Mouse (Mus musculus) kidney, embryonic 15.5 days (tissue): ENCODE measurements at regions not wholly inside any gene's neighbourhood (a gene's known extent, or its start where the extent isn't known, plus 50 kb on each side); places are given as distances from the start of the nearest gene placed in this dataset.

Experiments used
- ATAC-seq: fragments of 200-750 bp; cut with Nextera tagmentation; replicated peaks from 2 replicates; pipeline ENCODE4 v1.8.0; 2017; ENCODE audit warnings: moderate TSS enrichment; ENCODE audit not compliant: low FRiP score
- H3K27ac ChIP-seq: fragments of 300-500 bp; sonication (generic); 2 replicates; pipeline ENCODE4 v1.5.1; 2015; ENCODE audit warnings: mild to moderate bottlenecking, inconsistent platforms
- H3K27me3 ChIP-seq: fragments of 300-500 bp; sonication (generic); 2 replicates; pipeline ENCODE4 v1.6.1; 2015; ENCODE audit warnings: inconsistent platforms
- H3K36me3 ChIP-seq: fragments of 300-500 bp; sonication (generic); 2 replicates; pipeline ENCODE4 v1.6.1; 2015; ENCODE audit warnings: inconsistent platforms
- H3K4me1 ChIP-seq: fragments of 300-500 bp; sonication (generic); 2 replicates; pipeline ENCODE4 v1.6.1; 2015; ENCODE audit warnings: inconsistent platforms
- H3K4me2 ChIP-seq: fragments of 300-500 bp; sonication (generic); 2 replicates; pipeline ENCODE4 v1.6.1; 2015; ENCODE audit warnings: moderate library complexity, mild to moderate bottlenecking, inconsistent platforms
- H3K4me3 ChIP-seq: fragments of 300-500 bp; sonication (generic); replicated peaks from 2 replicates; pipeline ENCODE4 v1.5.1; 2015; ENCODE audit warnings: mild to moderate bottlenecking, inconsistent platforms
- H3K9ac ChIP-seq: fragments of 300-500 bp; sonication (generic); 2 replicates; pipeline ENCODE4 v1.6.1; 2015; ENCODE audit warnings: mild to moderate bottlenecking, inconsistent platforms
- H3K9me3 ChIP-seq: fragments of 300-500 bp; sonication (generic); replicated peaks from 2 replicates; pipeline ENCODE4 v1.6.1; 2016; ENCODE audit warnings: inconsistent platforms
- WGBS: fragments of 180-500 bp; shearing (Covaris S2); methylation state at CpG from one replicate; pipeline ENCODE4 v1.1.7; 2015; ENCODE audit warnings: mixed read lengths; 5-methylcytosine and 5-hydroxymethylcytosine counted together

GRCm38 (mm10) chr8:46414874-46415273 lies 56.0 kb upstream of the Acsl1 start:
- no peaks in the 10 kb centered on the region for H3K27me3 ChIP-seq
- H3K36me3 ChIP-seq = no peaks in the 10 kb centered on the region
- no peak overlapping the region for H3K4me3 ChIP-seq
- H3K27ac ChIP-seq = no peak overlapping the region
- no peak overlapping the region for H3K9ac ChIP-seq
- no peak for ATAC-seq
- H3K4me2 ChIP-seq = no peak overlapping the region
- no peaks in the 10 kb centered on the region for H3K4me1 ChIP-seq
- WGBS = 85% methylated on average over 6 of the region's 6 CpGs
- H3K9me3 ChIP-seq = no peaks in the 10 kb centered on the region

GRCm38 (mm10) chr8:46419402-46419801 lies 51.4 kb upstream of the Acsl1 start:
- WGBS = 83% methylated on average over 5 of the region's 5 CpGs
- ATAC-seq = no peak
- Histone ChIP-seq H3K4me3 (no peak overlapping the region), H3K36me3 (no peaks in the 10 kb centered on the region), H3K9me3 (no peaks in the 10 kb centered on the region), H3K4me2 (no peak overlapping the region), H3K27me3 (no peaks in the 10 kb centered on the region), H3K4me1 (no peaks in the 10 kb centered on the region), H3K9ac (no peak overlapping the region), H3K27ac (no peak overlapping the region)

DNA sequence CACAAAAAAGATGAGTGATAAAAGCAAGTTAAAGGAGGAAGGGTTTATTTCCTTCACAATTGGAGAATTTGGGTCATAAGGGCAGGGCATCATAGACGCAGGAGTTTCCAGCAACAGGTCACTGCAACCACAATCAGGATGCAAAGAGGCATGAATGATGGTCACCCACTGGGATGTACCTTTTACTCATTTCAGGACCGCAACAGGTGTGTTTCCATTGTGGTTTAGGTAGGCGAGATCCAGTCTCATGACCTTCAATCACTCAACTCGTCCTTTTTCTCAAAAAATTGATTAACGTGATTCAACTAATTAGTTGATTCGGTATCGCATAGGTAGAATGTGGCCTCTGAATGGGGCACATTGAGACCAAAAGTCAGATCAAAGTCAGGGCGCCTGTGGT lies 50.4 kb upstream of the Acsl1 start:
- H3K9me3 ChIP-seq = no peaks in the 10 kb centered on the region
- H3K4me1 ChIP-seq = no peaks in the 10 kb centered on the region
- no peak overlapping the region for H3K4me2 ChIP-seq
- H3K27me3 ChIP-seq = no peaks in the 10 kb centered on the region
- H3K36me3 ChIP-seq = no peaks in the 10 kb centered on the region
- ATAC-seq = no peak
- H3K4me3 ChIP-seq = no peak overlapping the region
- no peak overlapping the region for H3K9ac ChIP-seq
- 85% methylated on average over 8 of the region's 8 CpGs for WGBS
- H3K27ac ChIP-seq = no peak overlapping the region
